Mouse (Mus musculus) spleen, adult 2 months (tissue): ENCODE results near the gene Gm28035. TPM values are rescaled to one million over a fixed set of nuclear protein-coding genes. Genes with fewer than 3 reads are reported as not detected.

Experiments
- DNase-seq, 2 experiments: peaks; one replicate each; pipeline versions ENCODE4 v3.0.0 to v3.0.0-alpha.2; 2012 to 2021; ENCODE audit warnings: low spot score in 2 of 2, low read depth in 1 of 2
- H3K27ac ChIP-seq: fragments of 200-500 bp; 2 replicates; pipeline ENCODE4 v1.5.1; 2012; ENCODE audit warnings: low read length, inconsistent platforms; ENCODE audit not compliant: insufficient read depth
- H3K27me3 ChIP-seq: fragments of 200-500 bp; 2 replicates; pipeline ENCODE4 v1.6.1; 2012; ENCODE audit warnings: mild to moderate bottlenecking, moderate library complexity, low read length, inconsistent platforms; ENCODE audit not compliant: control insufficient read depth, insufficient read depth
- H3K36me3 ChIP-seq: fragments of 200-500 bp; 2 replicates; pipeline ENCODE4 v1.6.1; 2012; ENCODE audit warnings: mild to moderate bottlenecking, low read length, inconsistent platforms; ENCODE audit not compliant: control insufficient read depth, insufficient read depth
- H3K4me1 ChIP-seq: fragments of 200-500 bp; 2 replicates; pipeline ENCODE4 v1.6.1; 2011; ENCODE audit warnings: inconsistent platforms; ENCODE audit not compliant: control insufficient read depth, insufficient read depth, insufficient read length
- H3K4me3 ChIP-seq: fragments of 200-500 bp; 2 replicates; pipeline ENCODE4 v1.5.1; 2011; ENCODE audit warnings: mild to moderate bottlenecking, inconsistent platforms; ENCODE audit not compliant: insufficient read depth, insufficient read length; ENCODE audit errors: extremely low read depth
- CTCF ChIP-seq: fragments of 200-500 bp; IDR thresholded peaks from 2 replicates; pipeline ENCODE4 v1.5.1; 2011; ENCODE audit warnings: mild to moderate bottlenecking, inconsistent platforms; ENCODE audit not compliant: insufficient read depth, insufficient read length, insufficient replicate concordance; ENCODE audit errors: extremely low read depth
- POLR2A ChIP-seq: fragments of 200-500 bp; IDR thresholded peaks from 2 replicates; pipeline ENCODE4 v1.6.1; 2011; ENCODE audit warnings: low read depth, low read length, inconsistent platforms
- WGBS: fragments of 180-500 bp; shearing (Covaris S2); methylation state at CpG from one replicate; pipeline ENCODE4 v1.1.7; 2018; 5-methylcytosine and 5-hydroxymethylcytosine counted together
- polyA plus RNA-seq: library from polyadenylated mRNA; depleted of rRNA; stranded (reverse); fragments of >200 nt; gene quantifications from 2 replicates; pipeline ENCODE4 v1.2.3, GENCODE M21; 2012

Gm28035 gene
- polyA plus RNA-seq, 1 experiment: 6.0 TPM

DNA sequence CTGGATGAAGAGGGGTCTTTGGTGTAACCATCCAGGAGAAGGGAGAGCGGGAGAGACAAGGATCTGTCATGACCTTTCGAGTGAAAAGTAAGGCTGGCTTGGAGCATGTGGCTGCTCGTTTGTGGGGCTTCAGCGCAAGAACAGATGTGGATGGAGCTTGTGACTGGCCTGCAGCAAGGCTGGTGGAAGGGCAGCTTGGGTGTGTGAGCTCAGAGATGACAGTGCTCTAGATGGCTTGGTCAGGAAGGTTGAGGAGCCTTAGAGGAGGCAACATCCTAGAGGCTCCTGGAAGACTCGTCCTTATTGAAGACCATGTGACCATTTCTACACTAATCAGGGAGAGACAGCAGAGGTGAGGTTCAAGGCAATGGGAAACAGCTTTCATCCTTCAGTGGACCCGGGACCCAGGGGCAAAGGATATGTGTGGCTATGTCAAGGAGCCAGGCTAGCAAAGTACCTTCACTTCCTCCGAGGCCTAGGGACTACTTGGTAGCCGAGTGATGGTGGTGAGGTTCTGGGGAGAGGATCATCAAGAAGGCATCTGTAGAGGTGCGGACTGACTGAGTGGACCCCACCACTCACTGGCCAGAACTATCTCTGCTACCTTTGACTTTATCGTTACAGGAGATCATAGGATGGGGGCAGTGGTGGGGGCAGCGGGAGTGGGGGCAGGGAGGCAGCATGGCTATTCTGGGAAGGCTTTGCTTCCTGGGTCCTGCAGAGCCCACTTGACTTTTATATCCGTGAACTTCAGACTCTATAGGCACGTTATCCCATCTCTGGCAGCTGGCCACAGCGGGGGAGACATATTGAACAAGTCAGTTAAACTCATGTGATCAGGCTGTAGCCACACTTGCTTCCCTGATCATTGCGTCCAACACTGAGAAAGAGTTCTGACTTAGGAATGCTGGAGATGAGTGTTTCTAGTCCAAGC, 19.0 kb downstream of the Gm28035 start:
- Histone ChIP-seq H3K27me3 (no peaks in the 10 kb centered on the region), H3K36me3 (peaks cover 43% of the 10 kb centered on the region), H3K4me1 (peaks cover 17% of the 10 kb centered on the region; the same call in 1 of the 2 replicates), H3K27ac (peak overlapping the region; percentile 62), H3K4me3 (no peak overlapping the region)
- 87% methylated on average over 15 of the region's 15 CpGs for WGBS
- DNase-seq: no peak
- TF ChIP-seq CTCF (no peak), POLR2A (no peak)

DNA sequence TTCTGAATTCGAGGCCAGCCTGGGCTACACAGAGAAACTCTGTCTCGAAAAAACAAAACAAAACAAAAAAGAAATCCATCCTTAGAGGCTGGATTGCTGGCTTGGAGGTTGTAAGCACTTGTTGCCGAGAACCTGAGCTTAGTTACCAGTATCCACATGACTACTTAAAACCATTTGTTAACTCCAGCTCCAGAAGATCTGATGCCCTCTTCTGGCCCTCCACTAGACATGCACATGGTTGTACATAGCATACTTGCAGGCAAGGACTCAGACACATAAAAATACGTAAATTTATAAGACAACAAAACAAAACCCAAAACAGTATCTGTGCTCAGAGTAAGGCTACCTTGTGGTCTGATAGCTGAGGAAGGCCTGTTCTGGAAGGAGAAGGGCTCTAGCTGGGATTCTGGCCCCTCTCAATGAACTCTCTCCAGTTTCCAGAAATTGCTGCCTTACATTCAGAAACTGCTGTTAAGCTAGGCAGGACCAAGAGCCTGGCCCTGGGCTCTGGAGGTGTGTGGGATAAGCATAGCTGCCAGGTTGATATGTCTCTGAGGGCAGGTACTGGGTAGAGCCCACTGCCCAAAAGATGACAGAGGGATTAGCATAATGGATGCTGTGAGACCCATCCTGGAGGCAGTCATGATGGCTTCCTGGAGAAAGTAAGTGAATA, 20.8 kb downstream of the Gm28035 start:
- Histone ChIP-seq H3K27me3 (no peaks in the 10 kb centered on the region), H3K27ac (no peak overlapping the region), H3K4me1 (peaks cover 17% of the 10 kb centered on the region; the same call in 1 of the 2 replicates), H3K36me3 (peaks cover 31% of the 10 kb centered on the region), H3K4me3 (no peak overlapping the region)
- 82% methylated on average over 4 of the region's 4 CpGs for WGBS
- DNase-seq: no peak
- TF ChIP-seq CTCF: no peak
- TF ChIP-seq POLR2A: no peak

DNA sequence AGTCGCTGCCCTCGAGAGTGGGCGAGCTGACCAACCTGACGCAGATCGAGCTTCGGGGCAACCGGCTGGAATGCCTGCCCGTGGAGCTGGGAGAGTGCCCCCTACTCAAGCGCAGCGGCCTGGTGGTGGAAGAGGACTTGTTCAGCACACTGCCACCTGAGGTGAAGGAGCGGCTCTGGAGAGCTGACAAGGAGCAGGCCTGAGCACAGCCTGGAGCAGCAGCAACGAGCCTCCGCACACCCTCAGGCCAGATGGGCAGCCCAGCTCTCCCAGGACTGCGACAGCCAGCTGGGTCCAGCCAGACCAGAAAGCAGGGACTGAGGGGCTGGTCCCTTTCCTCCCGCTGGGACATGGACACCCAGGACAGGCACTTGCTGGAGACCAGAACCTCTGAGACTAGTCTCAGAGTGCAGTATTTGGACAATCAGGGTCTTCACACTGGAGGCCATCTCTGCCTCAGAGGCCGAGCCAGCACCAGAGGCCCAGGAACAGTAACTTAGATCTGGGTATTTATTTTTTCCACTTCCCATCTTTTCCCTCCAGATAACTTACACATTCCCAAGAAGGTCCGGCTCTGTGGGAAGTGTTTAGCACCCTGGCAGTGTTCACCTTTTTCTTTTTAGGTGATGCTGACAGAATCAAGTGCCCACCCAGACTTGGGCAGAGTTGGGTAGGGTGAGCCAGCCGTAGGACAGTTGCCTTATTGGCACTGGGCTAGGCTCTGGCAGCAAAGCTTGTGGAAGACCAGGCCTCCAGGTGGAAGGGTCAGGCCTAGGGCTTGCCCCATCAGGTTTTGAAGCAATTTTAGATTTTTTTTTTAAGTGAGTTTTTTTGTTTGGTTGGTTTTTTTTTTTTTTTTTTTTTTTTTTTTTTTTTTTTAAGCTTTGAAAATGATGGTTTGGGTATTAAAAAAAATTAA, 21.8 kb downstream of the Gm28035 start:
- DNase-seq: no peak
- Histone ChIP-seq H3K4me1 (peaks cover 17% of the 10 kb centered on the region; the same call in 1 of the 2 replicates), H3K27me3 (no peaks in the 10 kb centered on the region), H3K27ac (no peak overlapping the region), H3K4me3 (no peak overlapping the region), H3K36me3 (peaks cover 22% of the 10 kb centered on the region)
- 95% methylated on average over 18 of the region's 18 CpGs for WGBS
- TF ChIP-seq POLR2A: no peak
- TF ChIP-seq CTCF: no peak

DNA sequence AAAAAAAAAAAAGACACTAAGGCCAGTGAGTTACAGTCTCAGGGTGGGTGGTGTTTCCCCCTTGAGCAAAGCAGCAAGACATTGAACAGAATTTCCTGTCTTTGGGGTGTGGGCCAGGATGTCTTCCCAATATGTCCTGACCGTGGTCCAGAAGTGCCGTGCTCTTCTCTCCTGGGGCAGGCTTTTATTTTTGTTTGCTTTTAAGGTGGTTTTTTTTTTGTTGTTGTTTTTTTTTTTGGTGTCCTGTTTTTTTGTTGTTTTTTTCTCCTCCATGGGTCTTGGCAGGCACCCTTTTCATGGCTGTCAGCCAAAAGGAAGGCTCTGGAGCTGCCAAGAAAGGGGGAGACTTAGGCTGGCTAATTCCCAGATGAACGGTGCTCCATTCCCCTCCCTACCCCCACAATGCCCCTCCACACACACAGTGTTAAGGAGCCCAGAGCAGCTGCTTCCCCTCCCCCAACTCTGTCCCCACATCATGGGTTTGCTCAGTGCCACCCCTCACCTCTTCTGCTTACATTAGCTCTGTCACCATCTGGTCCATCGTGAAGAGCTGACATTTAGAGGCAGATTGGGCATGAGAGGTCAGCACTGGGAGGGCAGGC, 22.6 kb downstream of the Gm28035 start:
- no peaks in the 10 kb centered on the region for H3K27me3 ChIP-seq
- H3K4me1 ChIP-seq: peaks cover 11% of the 10 kb centered on the region; the same call in 1 of the 2 replicates
- TF ChIP-seq CTCF (no peak), POLR2A (no peak)
- H3K4me3 ChIP-seq: no peak overlapping the region
- peaks cover 21% of the 10 kb centered on the region for H3K36me3 ChIP-seq
- no peak for DNase-seq
- peak overlapping the region; percentile 2; the same call in 1 of the 2 replicates for H3K27ac ChIP-seq
- 84% methylated on average over 4 of the region's 4 CpGs for WGBS

DNA sequence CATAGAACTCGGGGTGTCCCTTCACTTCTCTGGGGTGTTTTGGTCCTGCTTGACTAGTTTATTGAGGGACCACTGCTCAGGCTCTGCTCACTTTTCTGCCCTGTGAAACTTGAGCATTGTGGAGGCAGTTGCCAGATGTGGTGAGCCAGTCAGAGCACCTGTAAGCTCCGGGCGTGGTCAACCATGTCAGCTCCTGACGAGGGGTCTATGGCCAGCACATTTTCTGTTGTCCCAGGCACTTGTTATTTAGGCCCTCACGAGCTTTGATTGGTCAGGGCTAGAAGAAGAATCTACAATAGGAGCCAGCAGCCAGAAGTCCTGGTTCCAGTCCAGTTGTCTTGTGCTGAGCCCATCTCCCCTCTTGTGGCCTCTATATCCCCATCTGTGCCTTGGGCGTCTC, 23.4 kb downstream of the Gm28035 start:
- Histone ChIP-seq H3K36me3 (peaks cover 21% of the 10 kb centered on the region), H3K27me3 (no peaks in the 10 kb centered on the region), H3K27ac (no peak overlapping the region), H3K4me3 (no peak overlapping the region), H3K4me1 (peaks cover 4% of the 10 kb centered on the region; the same call in 1 of the 2 replicates)
- 88% methylated on average over 6 of the region's 6 CpGs for WGBS
- no peak for TF ChIP-seq CTCF
- no peak for TF ChIP-seq POLR2A
- DNase-seq: no peak
